Mouse (Mus musculus) effector memory CD4-positive, alpha-beta T cell, adult 7 months (primary cell): Measurements from ENCODE around the gene Itpr1. TPM values are rescaled to one million over a fixed set of nuclear protein-coding genes. Genes with fewer than 3 reads are reported as not detected.

Experiments used
- polyA plus RNA-seq: library from polyadenylated mRNA; unstranded; fragments of 100-300 nt; shearing (Covaris generic); gene quantifications from one replicate; pipeline ENCODE4 v1.2.1, GENCODE M21; 2017

The Itpr1 gene
- polyA plus RNA-seq: 33.0 TPM

GRCm38 (mm10) chr6:108212881-108213295, at the start of gene Itpr1:
TSS of gene Itpr1 (plus strand) at chr6:108213096.

GRCm38 (mm10) chr6:108184847-108185684, 27.8 kb upstream of the Itpr1 start, which contains the start of gene Sumf1:
TSS of gene Sumf1 (minus strand) at chr6:108185582.

Other genes starting within 250 kb of the Itpr1 start
- 4.9 TPM for gene Setmar, start 148.1 kb upstream of the Itpr1 start, polyA plus RNA-seq
- 12.7 TPM for gene Sumf1, start 27.5 kb upstream of the Itpr1 start, polyA plus RNA-seq